Mouse (Mus musculus) thymus, postnatal 14 days (tissue): ENCODE data around the gene Rcbtb2.

Source experiments
- DNase-seq: peaks from one replicate; pipeline ENCODE4 v3.0.0; 2021

Gene Rcbtb2

DNA sequence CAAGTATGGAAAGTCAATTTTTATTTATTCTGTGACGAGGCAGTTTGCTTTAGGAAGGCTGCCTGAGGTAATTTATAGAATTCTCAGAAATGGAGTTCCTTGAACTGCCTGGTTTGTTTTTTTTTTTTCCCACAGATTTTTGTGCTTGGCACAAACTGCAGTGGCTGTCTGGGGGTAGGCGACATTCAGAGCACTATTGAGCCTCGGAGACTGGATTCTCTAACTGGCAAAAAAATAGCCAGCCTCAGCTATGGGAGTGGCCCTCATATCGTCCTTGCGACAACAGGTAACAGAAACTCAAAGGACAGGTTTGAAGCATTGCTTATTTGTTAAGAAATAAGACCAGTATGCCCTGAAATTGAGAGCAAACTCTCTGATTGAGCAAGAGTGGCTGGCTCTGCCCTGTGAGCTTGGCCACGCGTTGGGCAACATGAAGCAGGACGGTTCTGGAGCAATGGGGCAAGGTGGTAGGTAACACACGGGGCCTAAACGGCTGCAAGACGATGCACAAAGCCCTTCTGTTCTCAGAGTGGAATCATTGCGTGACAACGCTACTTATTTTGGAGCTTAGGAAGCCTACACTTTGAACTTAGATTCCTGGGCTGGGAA is 39.5 kb downstream of the Rcbtb2 start:
- DNase-seq: no peak

GRCm38 (mm10) chr14:73163363-73163998 is 40.6 kb downstream of the Rcbtb2 start:
- DNase-seq: no peak

DNA sequence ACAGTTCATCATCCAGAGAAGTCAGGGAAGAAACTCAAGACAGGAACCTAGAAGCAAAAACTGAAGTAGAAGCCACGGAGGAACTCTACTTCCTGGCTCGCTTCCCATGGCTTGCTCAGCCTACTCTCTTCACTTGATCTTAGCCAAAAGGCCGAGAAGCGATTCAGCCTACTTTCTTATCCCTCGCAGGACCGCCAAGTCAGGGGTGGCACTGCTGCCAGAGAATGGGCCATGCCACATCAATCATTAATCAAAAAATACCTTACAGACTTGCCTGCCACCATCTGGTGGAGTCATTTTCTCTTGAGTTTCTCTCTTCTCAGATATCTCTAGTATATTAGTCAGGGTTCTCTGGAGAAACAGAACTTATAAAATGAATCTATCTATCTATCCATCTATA is 42.3 kb downstream of the Rcbtb2 start:
- no peak for DNase-seq

DNA sequence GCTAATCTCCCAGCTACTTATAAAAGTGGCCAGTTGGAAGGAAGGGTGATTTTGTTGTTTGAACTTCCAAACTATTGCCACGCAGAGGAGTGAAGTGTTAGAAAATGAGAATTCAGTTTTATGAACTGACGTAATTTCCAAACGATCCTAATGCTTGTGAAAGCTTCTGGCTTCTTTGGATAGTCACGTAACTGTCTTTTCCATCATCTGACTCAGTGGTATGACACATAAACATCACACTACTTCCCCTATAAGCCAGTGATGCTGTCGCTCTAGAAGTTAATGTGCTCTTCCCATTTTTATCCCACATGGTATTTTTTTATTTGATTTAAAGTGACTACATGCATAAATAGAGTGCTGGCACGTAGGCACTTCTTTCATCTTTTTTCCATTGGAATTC is 45.8 kb downstream of the Rcbtb2 start:
- DNase-seq: no peak

DNA sequence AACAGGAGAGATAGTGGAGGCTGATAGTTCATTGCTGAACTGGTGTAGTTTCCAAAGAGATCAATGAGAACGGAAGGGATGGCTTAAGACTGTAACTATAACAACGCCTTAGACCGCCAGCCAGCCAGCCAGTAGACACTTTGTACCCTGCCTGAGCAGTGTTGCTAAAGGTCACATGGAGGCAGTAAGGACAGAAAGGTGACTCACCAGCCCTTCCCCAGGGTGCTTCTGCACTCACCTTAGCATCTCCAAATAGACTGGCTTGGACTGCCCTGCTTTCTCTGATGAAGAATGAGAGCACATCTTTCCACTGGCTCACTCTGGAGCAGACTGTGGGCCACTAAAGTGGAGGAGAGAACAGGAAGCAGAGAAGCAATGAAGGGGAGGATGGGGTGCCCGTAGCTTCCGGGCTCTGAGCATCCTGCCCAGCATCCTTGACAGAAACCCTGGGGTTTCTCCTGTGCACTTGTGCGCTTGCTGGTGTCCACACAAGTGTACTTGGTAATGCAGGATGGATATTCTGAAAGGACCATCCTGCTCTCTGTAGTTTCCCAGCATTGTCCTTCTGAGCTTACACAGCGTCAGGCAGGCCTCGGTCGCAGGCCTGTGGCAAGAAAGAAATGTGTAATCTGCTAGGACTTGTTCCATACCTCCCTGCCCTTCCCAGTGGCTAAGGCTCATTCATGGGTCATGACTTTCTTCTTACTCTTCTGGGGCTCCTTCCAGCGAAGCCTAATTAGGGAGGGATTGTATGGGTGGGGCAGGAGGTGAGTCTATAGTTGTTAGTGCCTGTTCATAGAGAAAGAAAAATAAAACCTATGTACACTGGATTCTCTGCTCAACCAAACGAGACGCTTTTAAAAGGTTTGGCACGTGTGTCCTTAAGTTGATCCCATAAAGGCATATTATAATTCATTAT is 47.3 kb downstream of the Rcbtb2 start:
- no peak for DNase-seq

DNA sequence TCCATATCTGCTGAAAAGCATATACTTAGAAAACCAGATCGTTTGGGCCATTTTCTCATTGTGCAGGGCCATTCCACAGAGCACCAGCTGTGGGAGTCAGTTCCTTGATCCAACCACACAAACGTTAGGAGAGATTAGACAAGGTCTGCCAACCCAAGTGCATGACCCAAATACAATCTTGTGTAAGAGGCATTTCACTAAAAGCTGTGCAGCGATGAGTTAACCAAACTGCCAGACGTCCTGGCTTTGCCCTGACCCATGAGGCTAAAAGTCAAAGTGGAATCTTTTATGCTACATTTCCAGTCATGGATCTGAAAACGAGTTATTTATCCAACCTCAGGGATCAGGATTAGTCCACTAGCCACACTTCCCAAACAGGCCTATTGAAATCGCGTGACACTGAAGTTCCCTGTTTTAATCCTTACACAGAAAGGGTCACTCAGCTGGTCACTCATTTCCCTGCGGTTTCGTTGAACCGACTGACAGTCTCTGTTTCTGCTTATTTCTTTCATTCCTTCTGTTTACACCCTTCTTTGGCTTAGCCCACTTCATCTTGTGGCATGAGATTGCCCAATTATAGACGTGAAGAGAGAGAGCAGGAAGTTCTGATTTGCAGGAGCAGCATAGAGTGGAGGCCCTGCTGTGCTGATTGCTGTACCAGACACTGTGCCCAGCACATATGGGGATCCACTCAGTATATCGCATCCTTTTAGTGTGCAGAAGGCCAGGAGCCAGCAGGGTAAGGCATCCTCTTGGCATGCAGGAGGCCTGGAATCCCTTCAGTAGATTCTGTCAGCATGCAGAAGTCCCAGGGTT is 49.6 kb downstream of the Rcbtb2 start:
- no peak for DNase-seq

GRCm38 (mm10) chr14:73173662-73174061 is 50.8 kb downstream of the Rcbtb2 start:
- DNase-seq: no peak

- DNase-seq: no peak
Observed at GRCm38 (mm10) chr14:73174091-73174995, 51.5 kb downstream of the Rcbtb2 start.

DNA sequence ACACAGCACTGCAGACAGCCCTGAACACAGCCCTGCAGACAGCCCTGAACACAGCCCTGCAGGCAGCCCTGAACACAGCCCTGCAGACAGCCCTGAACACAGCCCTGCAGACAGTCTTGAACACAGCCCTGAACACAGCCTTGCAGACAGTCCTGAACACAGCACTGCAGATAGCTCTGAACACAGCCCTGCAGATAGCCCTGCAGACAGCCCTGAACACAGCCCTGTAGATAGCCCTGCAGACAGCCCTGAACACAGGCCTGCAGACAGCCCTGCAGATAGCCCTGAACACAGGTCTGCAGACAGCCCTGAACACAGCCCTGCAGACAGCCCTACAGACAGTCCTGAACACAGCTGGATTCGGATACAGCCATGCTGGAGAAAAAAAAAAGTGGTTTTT is 52.2 kb downstream of the Rcbtb2 start:
- DNase-seq: no peak

- DNase-seq: peak; percentile 59
Observed at GRCm38 (mm10) chr14:73175814-73176213, 53.0 kb downstream of the Rcbtb2 start.

GRCm38 (mm10) chr14:73176266-73176665 is 53.4 kb downstream of the Rcbtb2 start:
- no peak for DNase-seq

GRCm38 (mm10) chr14:73177961-73178360 is 55.1 kb downstream of the Rcbtb2 start:
- no peak for DNase-seq

DNA sequence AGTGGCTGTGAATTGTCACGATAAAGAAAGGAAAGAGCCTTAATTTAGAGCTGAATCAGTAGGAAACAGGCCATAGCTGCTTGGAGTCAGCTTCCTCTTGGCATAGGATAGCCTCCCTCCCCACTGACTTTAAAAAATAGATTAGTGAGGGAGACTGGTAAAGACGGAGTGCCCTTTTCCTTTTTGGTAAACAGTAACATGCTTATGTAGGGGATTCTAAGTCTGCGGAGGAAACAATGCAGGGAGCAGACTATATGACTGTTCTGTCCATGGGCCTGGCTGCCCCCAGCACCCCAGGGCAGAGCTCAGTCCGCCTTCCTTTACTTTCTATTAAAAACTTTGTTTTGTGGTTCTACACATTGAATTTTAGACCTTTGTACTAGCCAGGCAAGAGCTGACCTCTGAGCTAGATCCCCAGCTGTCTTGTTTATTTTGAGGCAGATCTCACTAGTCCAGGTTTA is 56.4 kb downstream of the Rcbtb2 start:
- DNase-seq: no peak

DNA sequence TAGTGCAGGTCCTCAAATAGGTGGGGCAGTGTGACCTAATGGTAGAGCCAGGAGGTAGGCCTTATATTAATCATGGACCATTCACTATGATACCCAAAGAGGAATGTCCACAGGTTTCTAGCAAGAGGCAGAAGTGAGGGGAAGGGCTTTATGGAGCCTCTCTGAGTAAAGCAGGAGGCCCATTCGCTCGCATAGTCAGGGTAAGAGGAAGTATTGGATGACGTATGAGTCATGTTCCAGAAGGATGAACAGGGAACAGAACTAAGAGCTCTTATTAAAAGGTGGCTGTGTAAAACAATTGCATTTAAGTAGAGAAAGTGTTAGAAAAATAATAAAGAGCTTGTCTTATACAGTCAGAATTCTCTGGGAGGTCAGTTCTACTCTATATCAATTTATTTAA is 57.8 kb downstream of the Rcbtb2 start:
- DNase-seq: no peak

GRCm38 (mm10) chr14:73181144-73181543 is 58.3 kb downstream of the Rcbtb2 start:
- no peak for DNase-seq

- DNase-seq: no peak
Observed at GRCm38 (mm10) chr14:73186875-73187274, 64.0 kb downstream of the Rcbtb2 start.

GRCm38 (mm10) chr14:73199058-73199457 is 76.2 kb downstream of the Rcbtb2 start:
- no peak for DNase-seq

DNA sequence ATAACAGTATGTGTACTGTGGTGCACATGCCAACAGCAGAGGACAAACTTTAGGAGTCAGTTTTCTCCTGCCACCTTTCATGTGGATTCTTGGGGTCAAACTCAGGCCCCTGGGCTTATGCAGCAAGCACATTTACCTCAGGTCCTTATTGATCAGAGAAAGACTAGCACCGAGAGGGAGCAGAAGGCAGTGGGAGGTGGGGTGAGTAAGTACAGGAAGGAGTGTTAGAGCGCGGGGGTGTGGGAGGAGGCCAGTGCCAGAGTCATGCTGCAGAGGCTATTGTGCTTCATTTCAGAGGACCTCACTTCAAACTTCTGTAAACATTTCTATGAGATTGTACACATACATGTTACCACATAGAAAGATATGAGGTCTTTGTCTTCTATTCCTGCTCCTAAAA is 78.6 kb downstream of the Rcbtb2 start:
- no peak for DNase-seq

DNA sequence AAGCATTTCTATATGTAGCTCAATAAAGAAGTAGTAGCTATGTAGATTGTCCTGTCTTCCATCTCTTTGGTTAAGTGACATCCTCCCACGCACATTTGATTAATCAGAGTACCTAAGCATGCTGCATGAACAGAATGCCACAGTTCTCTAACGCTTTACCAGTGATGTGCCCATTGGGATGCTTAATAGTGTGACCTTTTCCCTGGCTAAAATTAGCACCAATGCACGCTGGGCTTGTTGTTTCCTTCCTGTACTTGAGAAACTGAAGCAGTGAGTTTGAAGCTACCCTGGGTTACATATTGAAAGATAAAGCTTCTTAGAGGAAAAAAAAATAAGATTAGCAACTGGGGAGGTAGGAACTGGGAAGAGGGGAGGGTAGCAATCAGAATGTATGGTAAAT is 81.2 kb downstream of the Rcbtb2 start:
- DNase-seq: no peak

DNA sequence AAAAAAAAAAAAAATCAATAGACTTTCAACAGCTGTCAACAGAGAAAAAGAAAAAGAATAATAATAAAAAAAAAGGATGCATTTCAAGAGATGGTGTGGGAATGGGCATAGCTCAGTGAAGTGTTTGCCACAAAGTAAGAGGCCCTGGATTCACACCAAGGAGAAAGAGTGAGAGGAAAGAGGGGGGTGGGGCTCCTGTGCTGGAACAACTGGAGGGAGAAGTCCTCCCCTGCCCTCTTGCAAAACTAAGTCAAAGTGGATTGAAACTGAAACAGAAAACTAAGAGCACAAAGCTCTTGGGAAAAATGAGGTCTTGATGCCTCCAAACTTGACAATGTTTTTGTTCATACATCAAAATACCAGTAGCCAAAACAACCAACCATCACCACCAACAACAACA is 86.4 kb downstream of the Rcbtb2 start:
- no peak for DNase-seq

DNA sequence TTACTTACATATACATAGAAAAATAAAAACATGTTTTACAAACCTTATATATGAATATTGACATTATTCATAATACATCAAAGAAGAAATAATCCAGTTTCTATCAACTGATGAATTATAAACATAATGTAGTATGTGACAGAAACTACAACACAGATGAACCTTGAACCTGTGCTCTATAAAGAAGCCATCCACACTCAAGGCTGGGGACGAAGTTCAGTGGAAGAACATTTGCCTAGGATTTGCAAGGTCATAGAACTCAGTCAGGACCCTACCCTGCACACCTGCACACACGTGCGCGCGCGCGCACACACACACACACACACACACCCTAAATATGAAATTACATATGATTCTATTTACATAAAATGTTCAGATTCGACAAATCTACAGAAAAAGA is 87.4 kb downstream of the Rcbtb2 start:
- no peak for DNase-seq

DNA sequence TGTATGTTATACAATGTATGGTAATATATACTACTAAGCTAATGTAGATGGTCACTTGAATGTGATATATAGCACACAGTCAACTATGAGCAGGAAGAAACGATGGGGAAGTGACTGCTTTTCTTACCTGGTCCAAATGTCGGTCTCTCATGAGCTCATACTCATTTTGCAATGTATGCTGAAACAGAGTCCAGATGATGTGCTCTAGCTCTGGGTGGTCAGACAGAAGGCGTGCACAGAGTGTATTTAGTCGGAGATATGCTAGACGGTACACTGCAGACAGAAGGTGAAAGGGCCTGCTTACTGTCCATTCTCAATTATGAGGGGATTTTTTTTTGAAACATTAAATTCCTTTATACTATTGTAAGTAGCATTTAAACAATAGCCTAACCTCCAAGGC is 88.6 kb downstream of the Rcbtb2 start:
- DNase-seq: no peak
